Mouse (Mus musculus) urinary bladder, postnatal 4 days (tissue): ENCODE data around the gene Zbtb34.
A peak's percentile ranks its signal among the peaks of the same experiment; 100 is the strongest.

Source experiments
- DNase-seq, 2 experiments: peaks; one replicate each; pipeline ENCODE4 v3.0.0; 2021 to 2022; ENCODE audit warnings: low spot score in 2 of 2

Gene Zbtb34

GRCm38 (mm10) chr2:33446796-33447195 is 15.7 kb upstream of the Zbtb34 start:
- DNase-seq, result no peak

GRCm38 (mm10) chr2:33445741-33446140 is 14.6 kb upstream of the Zbtb34 start:
- no peak for DNase-seq

GRCm38 (mm10) chr2:33444862-33445261 is 13.7 kb upstream of the Zbtb34 start:
- no peak for DNase-seq

DNA sequence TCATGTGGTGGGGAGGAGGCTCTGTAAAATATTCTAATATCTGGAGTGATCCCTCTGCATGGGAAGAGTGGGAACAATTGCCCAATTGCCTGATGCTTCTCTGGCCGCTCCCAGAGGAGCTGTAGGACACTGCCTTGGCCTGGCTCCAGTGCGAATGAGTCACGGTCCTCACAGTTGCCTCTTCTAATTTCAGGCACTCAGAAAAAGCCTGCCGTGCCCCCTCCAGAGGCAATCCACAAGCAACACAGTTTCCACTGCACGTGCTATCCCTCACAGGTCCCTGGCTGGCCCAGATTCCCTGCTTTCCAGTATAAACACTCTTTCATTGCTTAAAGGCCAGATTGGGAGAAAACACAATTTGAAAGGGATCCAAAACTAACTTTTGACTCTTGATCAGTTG is 13.2 kb upstream of the Zbtb34 start:
- peak; percentile 80 to 89 for DNase-seq

GRCm38 (mm10) chr2:33442701-33443100 is 11.6 kb upstream of the Zbtb34 start:
- DNase-seq, result no peak

GRCm38 (mm10) chr2:33440893-33441292 is 9.8 kb upstream of the Zbtb34 start:
- no peak for DNase-seq

- DNase-seq, result no peak
These were observed 9.0 kb upstream of the Zbtb34 start for GRCm38 (mm10) chr2:33439980-33440670.

GRCm38 (mm10) chr2:33439471-33439881 is 8.4 kb upstream of the Zbtb34 start:
- DNase-seq, result no peak

DNA sequence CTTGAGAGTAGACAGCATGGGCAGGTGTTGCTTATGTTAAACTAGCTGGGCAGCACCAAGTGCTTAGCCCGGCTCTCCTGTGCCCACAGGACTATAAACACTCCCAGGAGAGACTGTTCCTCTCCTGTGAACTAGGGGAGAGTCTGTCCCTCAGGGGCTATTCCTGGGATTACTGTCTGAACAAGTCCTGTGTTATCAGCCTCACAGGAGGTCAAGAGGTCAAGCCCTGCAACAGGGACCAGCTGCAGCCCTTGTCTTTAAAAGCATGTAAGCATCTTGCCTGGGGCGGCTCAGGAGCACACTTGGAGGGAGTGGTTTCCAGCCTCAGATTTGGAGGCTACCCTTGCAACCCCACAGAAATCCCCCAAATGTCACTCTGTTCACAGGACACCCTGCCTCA is 7.3 kb upstream of the Zbtb34 start:
- no peak for DNase-seq

GRCm38 (mm10) chr2:33437184-33437583 is 6.1 kb upstream of the Zbtb34 start:
- DNase-seq, result no peak

DNA sequence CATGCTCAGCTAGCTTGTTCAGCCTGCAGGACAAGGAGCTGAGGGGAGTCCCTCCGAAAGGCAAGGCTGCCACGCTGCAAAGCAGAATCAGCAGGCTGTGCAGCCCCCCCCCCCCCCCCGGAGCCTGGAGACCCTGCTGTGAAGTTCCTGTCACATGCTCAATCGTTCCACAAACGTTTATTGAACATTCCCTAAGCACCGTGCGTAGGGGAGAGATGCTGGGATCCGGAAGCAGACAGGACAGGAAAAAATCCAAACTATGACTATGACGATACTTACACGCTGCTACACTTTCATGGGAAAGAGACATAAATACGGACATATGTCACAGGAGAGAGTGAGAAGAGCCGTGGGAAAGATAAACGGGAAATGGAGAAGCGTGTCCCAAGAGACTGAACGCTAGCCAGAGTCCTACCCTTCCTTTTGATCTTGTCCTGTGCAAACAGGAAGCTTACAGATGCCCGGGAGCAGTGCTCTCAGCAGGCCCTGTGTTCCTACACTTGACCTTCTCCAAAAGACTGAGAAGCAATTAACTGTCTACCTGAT is 5.0 kb upstream of the Zbtb34 start:
- DNase-seq, result no peak

- no peak for DNase-seq
These were observed 4.0 kb upstream of the Zbtb34 start for GRCm38 (mm10) chr2:33435036-33435650.

GRCm38 (mm10) chr2:33432877-33433276 is 1.8 kb upstream of the Zbtb34 start:
- DNase-seq, result no peak

DNA sequence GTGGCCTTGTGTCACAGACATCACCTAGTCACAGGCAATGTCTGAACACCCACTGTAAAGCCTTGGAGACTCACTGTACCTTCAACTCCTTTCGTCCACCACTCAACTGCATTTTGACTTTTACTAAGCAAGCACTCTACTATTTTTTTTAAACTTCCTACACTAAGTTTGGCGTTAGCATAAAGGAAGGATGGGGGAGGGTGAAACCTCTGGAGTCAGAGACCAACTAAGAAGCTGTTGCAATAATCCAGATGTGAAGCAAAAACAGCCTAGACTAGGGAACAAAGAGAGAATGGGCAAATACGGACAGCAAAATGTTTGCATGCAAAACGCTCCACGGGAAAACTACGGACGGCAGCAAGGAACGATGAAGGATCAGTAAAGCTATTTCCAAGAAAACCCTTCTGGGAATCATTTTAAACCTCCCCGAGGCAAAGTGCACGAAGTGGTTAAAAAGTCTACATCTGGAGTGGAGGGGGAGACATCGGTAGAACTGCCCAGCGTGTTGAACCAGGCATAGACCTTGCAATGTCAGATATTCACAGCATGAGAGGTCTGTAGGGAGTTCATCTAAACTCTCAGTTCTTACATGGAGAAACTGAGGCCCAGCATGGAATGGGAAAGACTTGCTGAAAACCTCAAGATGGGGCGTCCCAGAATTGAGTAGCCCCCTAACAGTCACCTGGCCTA is 898 bp downstream of the Zbtb34 start:
- DNase-seq, result no peak

DNA sequence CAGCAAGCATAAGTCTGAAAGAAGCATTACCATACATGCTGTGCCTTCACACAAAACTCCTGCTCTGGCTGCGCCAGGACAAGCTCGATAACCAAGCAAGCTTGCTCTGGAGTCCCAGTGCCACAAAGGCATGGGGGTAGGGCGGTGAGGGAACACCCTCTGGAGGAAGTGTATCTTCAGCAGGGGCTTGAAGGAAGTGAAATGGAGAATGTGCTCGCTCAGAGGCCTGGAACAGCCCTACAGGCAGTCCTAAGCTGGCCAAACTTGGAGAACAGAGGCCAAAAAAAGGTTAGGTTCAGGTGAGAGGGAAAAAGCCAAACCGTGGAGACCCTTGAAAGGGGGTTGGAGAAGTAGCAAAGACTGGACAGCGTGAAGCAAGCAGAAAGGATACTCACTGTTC is 1.8 kb downstream of the Zbtb34 start:
- DNase-seq, result no peak

DNA sequence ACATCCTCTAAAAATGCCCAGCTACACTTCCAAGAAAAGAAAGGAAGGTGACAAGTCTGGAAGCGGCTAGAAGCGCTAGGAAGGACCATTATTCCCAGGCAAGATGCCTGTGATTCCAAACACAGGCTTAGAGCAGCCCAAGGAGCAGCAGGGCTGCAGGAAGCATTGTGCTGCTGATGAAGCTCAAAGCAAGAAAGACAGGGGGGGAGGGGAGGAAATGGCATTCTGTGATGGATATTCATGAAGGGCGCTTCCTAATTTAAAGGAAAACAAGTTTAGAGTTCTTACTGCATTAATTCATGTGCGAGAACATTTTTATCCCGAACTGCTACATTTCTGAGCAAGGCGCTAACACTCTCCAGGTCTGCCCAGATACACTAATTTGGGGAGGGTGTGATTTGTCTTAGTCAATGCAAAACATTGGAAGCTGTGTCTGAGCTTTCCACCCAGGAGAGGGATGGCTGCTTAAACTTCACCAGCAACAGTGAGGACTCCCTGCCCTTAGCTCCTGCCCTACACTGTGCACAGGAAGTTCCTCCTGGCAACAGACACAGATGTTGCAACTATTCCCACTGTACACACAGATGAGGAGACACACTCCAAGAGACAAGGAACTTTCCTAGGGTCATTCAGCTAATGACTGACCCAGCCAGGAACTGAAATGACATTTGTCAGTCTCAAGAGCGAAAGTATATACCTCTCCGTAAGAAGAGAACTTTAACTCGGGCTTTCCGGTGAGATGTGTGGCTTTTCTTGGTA is 4.3 kb downstream of the Zbtb34 start:
- no peak for DNase-seq

DNA sequence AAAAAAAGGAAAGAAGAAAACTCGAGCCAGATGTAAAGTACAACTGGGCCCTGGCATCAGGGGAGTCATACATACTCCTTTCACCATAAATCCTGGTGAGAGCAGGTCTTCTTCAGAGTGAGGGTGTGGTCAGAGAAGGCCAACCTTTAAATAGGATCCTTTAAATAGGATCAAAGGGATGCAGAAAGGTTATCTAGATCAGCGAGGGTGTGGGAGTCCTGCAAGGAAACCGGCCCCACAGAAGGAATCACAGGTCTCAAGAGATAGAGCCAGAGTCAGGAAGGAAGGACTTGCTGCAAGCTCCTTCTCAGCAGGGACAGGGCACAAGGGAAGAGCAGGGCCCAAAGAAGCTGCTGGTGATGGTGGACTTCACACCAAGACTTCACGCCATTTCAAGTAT is 13.7 kb downstream of the Zbtb34 start:
- no peak for DNase-seq

DNA sequence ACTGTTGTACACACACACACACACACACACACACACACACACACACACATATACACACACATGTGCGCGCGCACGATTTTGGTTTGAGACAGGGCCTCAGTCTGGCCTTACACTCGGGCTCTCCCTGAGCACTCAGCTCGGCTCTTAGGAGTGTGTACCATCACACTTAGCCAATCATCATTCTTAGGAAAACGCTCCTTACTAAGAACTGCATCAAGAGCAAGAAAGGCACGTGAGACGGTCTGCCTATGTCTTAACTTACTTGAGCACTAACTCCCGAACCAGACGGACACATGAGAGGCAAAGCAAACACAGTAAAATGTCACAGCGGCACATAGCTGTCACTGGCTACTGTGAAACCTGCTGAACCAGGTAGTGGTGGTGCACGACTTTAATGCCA is 17.1 kb downstream of the Zbtb34 start:
- no peak for DNase-seq

DNA sequence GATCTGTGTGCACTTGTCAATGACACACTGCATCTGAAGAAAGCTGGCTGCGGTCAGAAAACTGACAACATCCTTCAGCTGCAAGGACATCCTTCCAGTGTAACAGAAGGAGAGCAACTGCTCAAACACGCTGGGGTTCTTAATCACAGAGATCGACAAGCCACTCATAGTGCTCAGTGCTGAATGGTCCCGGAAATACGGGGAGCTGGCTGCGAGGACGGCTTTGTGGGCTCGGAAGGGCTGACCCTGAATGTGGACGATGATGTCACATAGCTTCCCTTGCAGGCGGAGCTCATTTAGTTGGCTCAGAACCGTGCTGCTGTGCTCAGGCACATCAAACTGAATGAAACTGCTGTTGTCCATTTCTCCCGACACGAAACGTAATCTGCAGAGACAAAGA is 19.0 kb downstream of the Zbtb34 start:
- no peak for DNase-seq

DNA sequence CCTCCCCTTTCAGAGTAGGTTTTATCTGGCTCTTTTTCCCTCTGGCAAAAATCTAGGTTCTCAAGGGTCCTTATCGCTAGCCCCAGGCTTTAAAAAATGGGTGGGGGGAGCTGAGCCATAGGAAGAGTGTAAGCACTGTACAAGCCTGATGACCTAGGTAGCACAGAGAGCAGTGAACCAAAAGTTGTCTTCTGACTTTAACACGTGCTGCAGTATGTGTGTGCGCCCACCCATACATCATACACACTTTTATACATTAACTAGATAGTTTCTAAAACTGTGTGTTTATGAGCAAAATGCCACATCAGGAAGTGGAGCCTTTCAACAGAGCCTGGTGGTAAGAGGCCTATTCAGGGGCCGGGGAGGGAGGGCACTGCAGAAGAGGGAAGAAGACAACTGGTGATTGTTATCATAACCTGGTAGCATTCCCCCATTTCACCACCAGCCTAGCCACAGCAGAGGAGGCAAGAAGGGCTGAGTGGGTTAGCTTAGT is 27.6 kb downstream of the Zbtb34 start:
- no peak for DNase-seq

DNA sequence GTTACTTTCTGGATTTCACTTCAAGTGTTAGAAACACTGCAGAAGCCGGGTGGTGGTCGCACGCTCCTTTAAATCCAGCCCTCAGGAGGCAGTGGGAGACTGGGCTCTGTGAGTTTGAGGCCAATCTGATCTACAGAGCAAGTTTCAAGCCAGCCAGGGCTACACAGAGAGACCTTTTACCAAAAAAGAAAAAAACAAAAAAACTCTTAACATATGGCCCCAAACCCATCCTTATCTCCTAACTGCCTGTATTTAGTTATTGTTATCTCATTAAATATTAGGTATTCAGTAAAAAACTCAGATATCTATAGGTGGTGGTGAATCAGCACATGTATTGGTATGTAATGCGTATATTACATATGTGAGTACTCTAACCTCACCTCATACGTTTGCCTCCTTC is 28.5 kb downstream of the Zbtb34 start:
- no peak for DNase-seq

- DNase-seq, result peak; percentile 45 to 71
These were observed 28.9 kb downstream of the Zbtb34 start for GRCm38 (mm10) chr2:33402236-33402635.
